Mouse (Mus musculus) neural tube, embryonic 13.5 days (tissue): Measurements from ENCODE around the gene Erp27. TPM values are rescaled to one million over a fixed set of nuclear protein-coding genes. Genes with fewer than 3 reads are reported as not detected.
"Not testable (repeated sequence)": the region's sequence is repeated elsewhere in the genome, so short reads cannot be mapped to it uniquely, and the experiment has no call there.

ENCODE experiments used
- ATAC-seq: fragments of 200-750 bp; cut with Nextera tagmentation; 2 replicates; pipeline ENCODE4 v1.8.0; 2017; ENCODE audit warnings: low read depth, mild to moderate bottlenecking, moderate TSS enrichment, moderate library complexity
- H3K27ac ChIP-seq: fragments of 300-500 bp; sonication (generic); replicated peaks from 2 replicates; pipeline ENCODE4 v1.5.1; 2015; ENCODE audit warnings: moderate library complexity, mild to moderate bottlenecking, inconsistent platforms
- H3K27me3 ChIP-seq: fragments of 300-500 bp; sonication (generic); 2 replicates; pipeline ENCODE4 v1.6.1; 2015; ENCODE audit warnings: mild to moderate bottlenecking, inconsistent platforms
- H3K36me3 ChIP-seq: fragments of 300-500 bp; sonication (generic); 2 replicates; pipeline ENCODE4 v1.6.1; 2015; ENCODE audit warnings: mild to moderate bottlenecking, inconsistent platforms
- H3K4me1 ChIP-seq: fragments of 300-500 bp; sonication (generic); replicated peaks from 2 replicates; pipeline ENCODE4 v1.6.1; 2015; ENCODE audit warnings: inconsistent platforms
- H3K4me2 ChIP-seq: fragments of 300-500 bp; sonication (generic); 2 replicates; pipeline ENCODE4 v1.6.1; 2015; ENCODE audit warnings: inconsistent platforms, mild to moderate bottlenecking, moderate library complexity
- H3K4me3 ChIP-seq: fragments of 300-500 bp; sonication (generic); 2 replicates; pipeline ENCODE4 v1.5.1; 2015; ENCODE audit warnings: mild to moderate bottlenecking, inconsistent platforms
- H3K9ac ChIP-seq: fragments of 300-500 bp; sonication (generic); 2 replicates; pipeline ENCODE4 v1.6.1; 2015; ENCODE audit warnings: moderate library complexity, mild to moderate bottlenecking, inconsistent platforms
- H3K9me3 ChIP-seq: fragments of 300-500 bp; sonication (generic); 2 replicates; pipeline ENCODE4 v1.6.1; 2016; ENCODE audit warnings: inconsistent platforms
- WGBS: fragments of 180-500 bp; shearing (Covaris S2); methylation state at CpG from one replicate; pipeline ENCODE4 v1.1.7; 2015; 5-methylcytosine and 5-hydroxymethylcytosine counted together
- polyA plus RNA-seq: library from polyadenylated mRNA; unstranded; fragments of >200 nt; fragmentation: Nextera tagmentation; extraction: Ambion mirVana; gene quantifications from 2 replicates; pipeline ENCODE4 v1.2.1, GENCODE M21; 2015

Gene Erp27
- polyA plus RNA-seq = not detected in 2 replicates

DNA sequence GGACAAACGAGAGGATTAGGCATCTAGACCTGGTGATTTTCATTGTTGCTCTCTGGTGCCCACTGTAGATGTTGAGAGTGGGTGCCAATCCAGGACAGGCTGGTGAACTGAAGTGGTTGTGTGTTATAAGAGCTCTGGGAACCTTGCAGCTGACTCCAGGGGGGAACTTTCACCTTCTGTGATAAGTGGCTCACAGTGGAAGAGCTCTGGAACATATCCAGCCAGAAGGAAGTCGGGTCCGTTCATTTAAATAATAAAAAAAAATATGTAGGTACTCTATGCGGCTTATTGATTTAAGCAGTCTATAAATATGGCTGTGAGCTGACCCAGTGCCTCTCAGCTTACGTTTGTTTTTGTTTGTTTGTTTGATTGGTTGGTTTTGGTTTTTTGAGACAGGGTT, at the start of gene Erp27:
Gene Erp27 (minus strand): TSS at position 101 of the 400 bp plus-strand sequence.
- no peaks in the 10 kb centered on the region for H3K27me3 ChIP-seq
- no peak within 1 kb of the TSS for H3K27ac ChIP-seq
- H3K4me1 ChIP-seq = no peaks in the 10 kb centered on the region
- no peaks in the 10 kb centered on the region for H3K9me3 ChIP-seq
- no peak for ATAC-seq
- WGBS = 83% methylated on average over 5 of the region's 5 CpGs
- H3K4me3 ChIP-seq = no peak within 1 kb of the TSS
- H3K4me2 ChIP-seq = no peak within 1 kb of the TSS
- H3K36me3 ChIP-seq = no peaks in the 10 kb centered on the region
- H3K9ac ChIP-seq = no peak within 1 kb of the TSS

DNA sequence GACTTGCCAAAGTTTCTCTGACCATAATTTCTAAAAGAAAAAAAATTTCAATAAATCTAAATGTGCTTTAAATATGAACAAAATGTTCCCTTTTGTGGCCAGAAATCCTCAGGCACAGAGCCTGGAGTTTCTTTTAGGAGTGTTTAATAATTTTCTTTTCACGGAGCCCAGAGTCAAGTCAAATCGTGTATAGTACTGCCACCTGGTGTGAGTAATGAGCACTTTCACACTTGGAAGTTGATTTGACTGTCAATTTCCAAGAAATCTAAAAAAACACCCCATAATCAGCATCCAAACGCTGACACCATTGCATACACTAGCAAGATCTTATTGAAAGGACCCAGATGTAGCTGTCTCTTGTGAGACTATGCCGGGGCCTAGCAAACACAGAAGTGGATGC, 46.9 kb upstream of the Erp27 start:
- H3K9ac ChIP-seq, ATAC-seq: not testable (repeated sequence)

DNA sequence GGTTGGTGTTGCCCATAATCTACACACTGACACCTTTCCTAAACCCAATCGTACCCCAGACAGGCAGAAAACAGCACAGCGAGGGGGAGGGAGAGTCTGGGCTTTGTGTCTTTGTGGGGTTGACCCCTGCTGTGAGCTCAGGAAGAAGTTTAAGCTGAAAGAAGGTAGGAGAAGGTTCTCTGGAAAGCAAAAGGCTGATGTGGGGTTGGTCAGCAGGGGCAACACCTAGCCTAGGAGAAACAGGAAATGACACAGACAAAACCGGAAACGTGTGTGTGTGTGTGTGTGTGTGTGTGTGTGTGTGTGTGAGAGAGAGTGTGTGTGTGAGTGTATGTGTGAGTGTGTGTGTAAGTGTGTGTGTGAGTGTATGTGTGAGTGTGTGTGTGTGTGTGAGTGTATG, 45.5 kb upstream of the Erp27 start:
- WGBS = 65% methylated on average over 4 of the region's 4 CpGs

More for the DNA sequence above, 46.9 kb upstream of the Erp27 start:
- WGBS = 52% methylated on average over 4 of the region's 4 CpGs
- not testable (repeated sequence) for H3K4me3 ChIP-seq, H3K27ac ChIP-seq, H3K4me2 ChIP-seq, H3K9me3 ChIP-seq, H3K4me1 ChIP-seq, H3K27me3 ChIP-seq, H3K36me3 ChIP-seq

DNA sequence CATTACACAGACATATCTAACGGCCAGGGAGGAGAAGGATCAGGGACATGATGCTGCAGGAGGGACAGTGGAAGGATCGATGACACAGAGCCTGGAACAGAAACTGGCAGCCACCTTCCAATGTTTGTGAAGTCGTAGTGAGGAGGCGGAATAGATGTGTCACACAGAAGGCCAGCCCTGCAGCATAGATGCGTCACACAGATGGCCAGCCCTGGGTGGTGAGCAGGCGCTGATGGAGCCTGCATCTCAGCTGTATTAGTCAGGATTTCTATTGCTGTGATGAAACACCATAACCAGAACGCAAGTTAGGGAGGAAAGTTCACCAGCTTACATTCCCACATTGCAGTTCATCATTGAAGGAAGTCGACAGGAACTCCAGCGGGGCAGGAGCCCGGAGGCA, 43.9 kb upstream of the Erp27 start:
- H3K27me3 ChIP-seq = no peaks in the 10 kb centered on the region
- WGBS = 82% methylated on average over 10 of the region's 10 CpGs
- no peak for ATAC-seq

More for the DNA sequence above, 45.5 kb upstream of the Erp27 start:
- Histone ChIP-seq H3K27me3 (no peaks in the 10 kb centered on the region), H3K4me1 (no peaks in the 10 kb centered on the region), H3K36me3 (no peaks in the 10 kb centered on the region), H3K9ac (no peak overlapping the region), H3K9me3 (no peaks in the 10 kb centered on the region), H3K27ac (no peak overlapping the region), H3K4me3 (no peak overlapping the region), H3K4me2 (no peak overlapping the region)
- ATAC-seq = no peak

DNA sequence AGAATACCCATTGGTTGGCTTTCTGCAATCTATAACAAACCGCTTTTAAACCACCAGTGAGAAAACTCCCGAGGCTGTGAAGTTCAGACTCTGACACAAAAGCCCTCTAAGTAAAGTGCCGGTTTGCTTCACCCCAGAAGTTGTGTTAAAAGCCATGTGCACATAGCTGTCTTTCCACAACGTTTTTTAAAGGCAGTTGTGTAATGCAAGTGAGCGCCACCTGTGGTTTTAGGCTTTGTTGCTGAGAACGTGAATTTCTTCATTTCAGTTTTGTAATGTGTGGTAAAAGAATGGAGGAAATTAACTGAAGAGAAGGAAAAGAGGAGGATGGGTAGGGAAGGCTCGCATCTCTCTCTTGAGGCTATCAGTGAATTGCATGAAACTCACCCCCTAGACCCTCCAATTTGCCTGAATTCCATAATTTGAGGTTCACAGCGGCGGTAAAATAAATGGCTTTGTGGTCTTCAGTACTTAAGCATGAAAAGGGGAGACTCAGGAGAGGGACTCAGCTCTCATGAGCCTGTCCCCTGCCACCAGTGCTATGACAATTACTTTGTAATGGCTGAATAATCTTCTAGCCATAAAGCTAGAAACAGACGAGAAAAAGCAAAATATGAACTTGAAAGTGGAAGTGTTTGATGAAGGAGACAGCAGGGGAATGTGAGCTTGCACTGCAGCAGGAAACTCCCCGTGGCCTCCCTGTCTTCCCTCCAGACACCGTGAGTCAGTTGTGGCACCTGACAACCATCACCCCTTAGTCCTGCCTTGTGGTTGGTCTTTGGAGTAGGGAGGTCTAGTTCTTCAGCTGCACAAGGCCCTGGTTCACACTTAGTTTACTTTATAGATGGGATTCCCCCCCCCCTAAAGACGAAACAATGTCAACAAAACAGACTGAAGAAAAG, 42.9 kb upstream of the Erp27 start:
- Histone ChIP-seq H3K36me3 (no peaks in the 10 kb centered on the region), H3K4me2 (no peak overlapping the region), H3K9ac (no peak overlapping the region), H3K27me3 (no peaks in the 10 kb centered on the region), H3K9me3 (no peaks in the 10 kb centered on the region), H3K27ac (no peak overlapping the region), H3K4me3 (no peak overlapping the region), H3K4me1 (no peaks in the 10 kb centered on the region)
- 67% methylated on average over 13 of the region's 13 CpGs for WGBS
- no peak for ATAC-seq

More for the DNA sequence above, 43.9 kb upstream of the Erp27 start:
- H3K9me3 ChIP-seq = no peaks in the 10 kb centered on the region
- H3K4me1 ChIP-seq = no peaks in the 10 kb centered on the region
- no peak overlapping the region for H3K4me3 ChIP-seq
- H3K36me3 ChIP-seq = no peaks in the 10 kb centered on the region
- H3K4me2 ChIP-seq = no peak overlapping the region
- no peak overlapping the region for H3K9ac ChIP-seq
- H3K27ac ChIP-seq = no peak overlapping the region

DNA sequence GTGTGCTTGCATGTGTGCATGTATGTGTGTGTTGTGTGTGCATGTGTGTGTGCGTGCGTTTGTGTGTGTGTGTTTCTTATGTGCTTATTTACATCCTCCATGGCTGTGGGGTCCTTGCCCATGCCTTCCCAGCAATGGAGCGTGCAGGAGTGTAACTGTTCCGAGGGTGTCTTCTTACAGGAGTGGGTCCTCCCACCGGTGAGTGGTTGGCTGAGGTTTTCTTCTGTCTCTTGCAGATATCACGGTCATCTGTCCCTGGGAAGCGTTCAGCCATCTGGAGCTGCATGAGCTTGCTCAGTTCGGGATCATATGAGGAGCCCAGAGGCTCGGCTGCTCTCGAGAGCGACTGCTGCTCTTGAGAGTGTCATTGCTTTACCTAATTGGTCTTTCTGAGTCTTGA, 41.0 kb upstream of the Erp27 start:
- no peak for ATAC-seq
- WGBS = 84% methylated on average over 11 of the region's 11 CpGs
- Histone ChIP-seq H3K4me2 (no peak overlapping the region), H3K4me1 (no peaks in the 10 kb centered on the region), H3K9ac (no peak overlapping the region), H3K9me3 (no peaks in the 10 kb centered on the region), H3K36me3 (no peaks in the 10 kb centered on the region), H3K4me3 (no peak overlapping the region), H3K27me3 (no peaks in the 10 kb centered on the region), H3K27ac (no peak overlapping the region)

DNA sequence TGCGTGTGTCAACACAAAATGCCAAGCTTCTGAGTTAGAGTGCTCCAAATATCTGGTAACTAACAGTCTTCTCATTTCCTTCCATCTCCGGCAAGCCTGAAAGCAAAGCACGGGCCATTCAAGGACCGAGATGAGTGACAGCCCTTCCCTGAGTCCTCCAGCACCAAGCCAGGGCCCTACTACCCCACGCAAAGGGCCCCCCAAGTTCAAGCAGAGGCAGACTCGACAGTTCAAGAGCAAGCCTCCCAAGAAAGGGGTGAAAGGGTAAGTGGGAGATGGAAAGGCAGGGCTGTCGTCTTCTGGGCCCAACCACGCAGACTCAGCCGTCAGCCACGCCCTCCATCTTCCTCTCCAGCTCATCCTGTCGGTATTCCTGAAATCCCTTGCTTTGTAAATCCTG, 37.2 kb upstream of the Erp27 start:
- WGBS = 69% methylated on average over 11 of the region's 11 CpGs
- ATAC-seq = no peak

DNA sequence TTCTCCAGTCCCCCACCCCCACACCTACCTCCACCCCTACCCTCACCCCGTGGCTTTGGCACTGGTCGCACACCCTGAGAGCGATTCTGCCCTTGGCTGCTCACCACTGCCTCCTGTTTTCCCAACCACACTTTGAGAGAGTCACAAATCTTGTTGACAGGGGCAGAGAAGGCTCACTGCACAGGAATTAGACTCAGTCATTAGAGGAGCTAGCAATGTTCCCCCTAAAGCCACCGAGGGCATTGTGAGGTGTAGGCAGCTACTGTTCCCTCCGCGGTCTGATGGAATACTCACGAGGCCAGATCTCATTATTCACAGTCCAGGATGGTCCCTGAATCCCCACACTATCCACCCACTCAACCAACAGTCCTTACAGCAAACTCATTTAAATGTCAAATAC, 35.1 kb upstream of the Erp27 start:
- H3K36me3 ChIP-seq = no peaks in the 10 kb centered on the region
- WGBS = 25% methylated on average over 7 of the region's 7 CpGs
- no peaks in the 10 kb centered on the region for H3K27me3 ChIP-seq
- H3K9ac ChIP-seq = no peak overlapping the region
- H3K4me1 ChIP-seq = peaks cover 5% of the 10 kb centered on the region; the same call in 1 of the 2 replicates
- no peak overlapping the region for H3K4me2 ChIP-seq
- H3K4me3 ChIP-seq = no peak overlapping the region
- ATAC-seq = peak; percentile 43; the same call in 1 of the 2 replicates
- no peaks in the 10 kb centered on the region for H3K9me3 ChIP-seq
- H3K27ac ChIP-seq = no peak overlapping the region

More for the DNA sequence above, 37.2 kb upstream of the Erp27 start:
- Histone ChIP-seq H3K36me3 (no peaks in the 10 kb centered on the region), H3K9ac (no peak overlapping the region), H3K27me3 (no peaks in the 10 kb centered on the region), H3K27ac (no peak overlapping the region), H3K4me3 (no peak overlapping the region), H3K4me1 (peaks cover 5% of the 10 kb centered on the region; the same call in 1 of the 2 replicates), H3K4me2 (no peak overlapping the region), H3K9me3 (no peaks in the 10 kb centered on the region)

DNA sequence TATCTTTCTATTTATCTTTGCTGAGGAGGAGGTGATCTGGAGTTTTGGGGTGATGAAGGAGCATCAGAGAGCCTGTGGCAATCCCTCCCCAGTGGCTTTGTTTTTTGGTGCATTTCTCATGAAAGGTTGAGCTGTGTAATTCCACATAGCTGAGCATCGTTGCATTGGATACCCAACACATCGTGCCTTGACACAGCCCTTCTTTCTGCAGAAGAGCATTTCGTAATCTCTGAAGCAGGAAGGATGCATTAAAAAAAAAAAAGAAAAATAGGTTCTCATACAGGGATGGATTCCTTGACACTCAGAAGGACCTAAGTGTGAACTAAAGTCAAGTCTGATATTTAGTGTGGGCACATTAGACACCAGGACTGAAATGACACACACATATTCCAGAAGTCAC, 33.3 kb upstream of the Erp27 start:
- no peaks in the 10 kb centered on the region for H3K27me3 ChIP-seq
- no peaks in the 10 kb centered on the region for H3K9me3 ChIP-seq
- WGBS = 83% methylated on average over 3 of the region's 3 CpGs
- no peak overlapping the region for H3K27ac ChIP-seq
- no peaks in the 10 kb centered on the region for H3K36me3 ChIP-seq
- H3K4me1 ChIP-seq = peaks cover 5% of the 10 kb centered on the region; the same call in 1 of the 2 replicates
- H3K9ac ChIP-seq = no peak overlapping the region
- ATAC-seq = no peak
- no peak overlapping the region for H3K4me3 ChIP-seq
- H3K4me2 ChIP-seq = no peak overlapping the region

DNA sequence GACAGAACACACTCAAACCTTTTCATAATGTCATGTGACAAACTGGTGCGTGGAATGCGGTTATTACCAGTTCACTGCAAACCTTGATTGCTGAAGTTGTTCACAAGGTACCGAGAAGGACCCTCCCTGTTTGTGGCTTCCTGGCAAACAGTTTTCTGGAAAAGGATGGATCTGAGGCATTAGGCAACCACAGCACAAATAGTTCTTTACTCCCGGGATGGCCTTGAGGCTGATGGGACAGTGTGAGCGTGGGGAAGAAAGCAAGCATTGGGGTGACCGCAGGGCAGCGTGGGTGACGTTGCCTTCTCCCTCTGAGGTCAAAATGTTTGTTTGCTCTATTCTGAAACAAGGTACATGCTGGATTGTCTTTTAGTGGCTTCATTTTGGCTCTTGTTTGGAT, 32.7 kb upstream of the Erp27 start:
- Histone ChIP-seq H3K4me1 (peaks cover 5% of the 10 kb centered on the region; the same call in 1 of the 2 replicates), H3K9ac (no peak overlapping the region), H3K4me3 (no peak overlapping the region), H3K27ac (no peak overlapping the region), H3K4me2 (no peak overlapping the region), H3K36me3 (no peaks in the 10 kb centered on the region), H3K9me3 (no peaks in the 10 kb centered on the region), H3K27me3 (no peaks in the 10 kb centered on the region)
- 87% methylated on average over 8 of the region's 8 CpGs for WGBS
- no peak for ATAC-seq

DNA sequence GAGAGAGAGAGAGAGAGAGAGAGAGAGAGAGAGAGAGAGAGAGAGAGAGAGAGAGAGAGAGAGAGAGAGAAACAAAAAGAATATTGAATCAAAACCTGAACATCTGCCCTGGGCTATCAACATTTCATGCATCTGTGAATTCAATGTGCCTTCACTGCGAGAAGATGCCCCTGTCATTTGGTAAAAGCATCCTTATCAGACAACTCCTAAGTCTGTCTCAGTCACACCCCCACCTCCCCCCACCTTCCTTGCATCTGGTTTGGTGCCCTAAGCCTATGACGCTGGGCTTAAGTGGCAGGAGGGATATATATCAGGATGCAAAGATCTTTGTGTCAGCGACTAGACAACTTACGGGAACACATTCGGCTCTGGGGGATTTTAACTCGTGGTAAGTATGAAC, 32.2 kb upstream of the Erp27 start:
- H3K4me3 ChIP-seq = no peak overlapping the region

DNA sequence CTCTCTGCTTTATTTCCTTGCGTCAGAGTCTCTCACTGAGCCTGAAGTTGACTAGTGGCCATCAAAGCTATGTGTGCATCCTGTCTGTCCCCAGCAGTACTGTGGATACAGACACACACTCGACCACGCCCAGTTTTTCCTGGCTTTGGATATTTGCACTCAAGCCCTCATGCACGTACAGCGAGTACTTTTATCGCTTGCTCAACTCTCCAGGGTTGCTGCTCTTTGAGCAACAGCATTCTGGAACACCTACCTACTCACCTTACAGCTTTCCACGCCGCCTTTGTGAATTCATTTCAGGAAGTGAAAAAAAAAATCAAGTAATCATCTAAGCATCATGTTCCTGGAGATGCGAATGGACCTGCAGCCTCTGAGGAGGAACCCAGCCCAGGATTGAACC, 30.9 kb upstream of the Erp27 start:
- Histone ChIP-seq H3K4me2 (no peak overlapping the region), H3K27ac (no peak overlapping the region), H3K9ac (no peak overlapping the region), H3K4me1 (peaks cover 5% of the 10 kb centered on the region), H3K27me3 (no peaks in the 10 kb centered on the region), H3K9me3 (no peaks in the 10 kb centered on the region), H3K4me3 (no peak overlapping the region), H3K36me3 (no peaks in the 10 kb centered on the region)
- 93% methylated on average over 9 of the region's 9 CpGs for WGBS
- ATAC-seq = no peak

More for the DNA sequence above, 32.2 kb upstream of the Erp27 start:
- H3K27ac ChIP-seq = no peak overlapping the region
- H3K27me3 ChIP-seq = no peaks in the 10 kb centered on the region
- 76% methylated on average over 6 of the region's 6 CpGs for WGBS
- no peak overlapping the region for H3K9ac ChIP-seq
- no peaks in the 10 kb centered on the region for H3K9me3 ChIP-seq
- no peaks in the 10 kb centered on the region for H3K36me3 ChIP-seq
- H3K4me1 ChIP-seq = peaks cover 5% of the 10 kb centered on the region; the same call in 1 of the 2 replicates
- no peak overlapping the region for H3K4me2 ChIP-seq
- ATAC-seq = no peak
